Mouse (Mus musculus) intestine, embryonic 15.5 days (tissue): ENCODE measurements at regions not wholly inside any gene's neighbourhood (a gene's known extent, or its start where the extent isn't known, plus 50 kb on each side); places are given as distances from the start of the nearest gene placed in this dataset.
A peak's percentile ranks its signal among the peaks of the same experiment; 100 is the strongest.

ENCODE experiments used
- ATAC-seq: fragments of 200-750 bp; cut with Nextera tagmentation; 2 replicates; pipeline ENCODE4 v1.8.0; 2017; ENCODE audit warnings: moderate TSS enrichment, moderate library complexity
- H3K27ac ChIP-seq: fragments of 300-500 bp; sonication (generic); 2 replicates; pipeline ENCODE4 v1.5.1; 2015; ENCODE audit warnings: mild to moderate bottlenecking, inconsistent platforms
- H3K27me3 ChIP-seq: fragments of 300-500 bp; sonication (generic); replicated peaks from 2 replicates; pipeline ENCODE4 v1.6.1; 2015; ENCODE audit warnings: inconsistent platforms
- H3K36me3 ChIP-seq: fragments of 300-500 bp; sonication (generic); 2 replicates; pipeline ENCODE4 v1.6.1; 2015; ENCODE audit warnings: inconsistent platforms
- H3K4me1 ChIP-seq: fragments of 300-500 bp; sonication (generic); replicated peaks from 2 replicates; pipeline ENCODE4 v1.6.1; 2015; ENCODE audit warnings: inconsistent platforms
- H3K4me2 ChIP-seq: fragments of 300-500 bp; sonication (generic); replicated peaks from 2 replicates; pipeline ENCODE4 v1.6.1; 2015; ENCODE audit warnings: mild to moderate bottlenecking, inconsistent platforms
- H3K4me3 ChIP-seq: fragments of 300-500 bp; sonication (generic); replicated peaks from 2 replicates; pipeline ENCODE4 v1.5.1; 2015; ENCODE audit warnings: inconsistent platforms
- H3K9ac ChIP-seq: fragments of 300-500 bp; sonication (generic); 2 replicates; pipeline ENCODE4 v1.6.1; 2015; ENCODE audit warnings: inconsistent platforms
- H3K9me3 ChIP-seq: fragments of 300-500 bp; sonication (generic); 2 replicates; pipeline ENCODE4 v1.6.1; 2016; ENCODE audit warnings: inconsistent platforms
- WGBS: fragments of 180-500 bp; shearing (Covaris S2); methylation state at CpG from one replicate; pipeline ENCODE4 v1.1.7; 2015; 5-methylcytosine and 5-hydroxymethylcytosine counted together

GRCm38 (mm10) chr14:105950924-105951323 lies 54.3 kb upstream of the Spry2 start:
- no peak overlapping the region for H3K27ac ChIP-seq
- no peak overlapping the region for H3K9ac ChIP-seq
- WGBS = 88% methylated on average over 3 of the region's 3 CpGs
- H3K4me2 ChIP-seq = no peak overlapping the region
- H3K9me3 ChIP-seq = no peaks in the 10 kb centered on the region
- no peaks in the 10 kb centered on the region for H3K4me1 ChIP-seq
- no peak overlapping the region for H3K4me3 ChIP-seq
- no peaks in the 10 kb centered on the region for H3K27me3 ChIP-seq
- no peak for ATAC-seq
- H3K36me3 ChIP-seq = no peaks in the 10 kb centered on the region

- no peak for ATAC-seq
- Histone ChIP-seq H3K36me3 (no peaks in the 10 kb centered on the region), H3K4me3 (no peak overlapping the region), H3K27me3 (no peaks in the 10 kb centered on the region), H3K4me2 (no peak overlapping the region), H3K9ac (no peak overlapping the region), H3K9me3 (no peaks in the 10 kb centered on the region), H3K27ac (no peak overlapping the region), H3K4me1 (no peaks in the 10 kb centered on the region)
- WGBS = 88% methylated on average over 11 of the region's 11 CpGs
Observed at GRCm38 (mm10) chr14:105955082-105955481, 58.5 kb upstream of the Spry2 start.

- Histone ChIP-seq H3K9me3 (no peaks in the 10 kb centered on the region), H3K9ac (no peak overlapping the region), H3K4me2 (no peak overlapping the region), H3K27ac (no peak overlapping the region), H3K27me3 (no peaks in the 10 kb centered on the region), H3K36me3 (no peaks in the 10 kb centered on the region), H3K4me1 (no peaks in the 10 kb centered on the region), H3K4me3 (no peak overlapping the region)
- WGBS = 86% methylated on average over 4 of the region's 4 CpGs
- no peak for ATAC-seq
Observed at GRCm38 (mm10) chr14:105956796-105957195, 60.2 kb upstream of the Spry2 start.

GRCm38 (mm10) chr14:105958005-105958404 lies 61.4 kb upstream of the Spry2 start:
- no peak overlapping the region for H3K4me2 ChIP-seq
- H3K27ac ChIP-seq = no peak overlapping the region
- H3K4me1 ChIP-seq = no peaks in the 10 kb centered on the region
- no peaks in the 10 kb centered on the region for H3K9me3 ChIP-seq
- H3K4me3 ChIP-seq = no peak overlapping the region
- H3K27me3 ChIP-seq = no peaks in the 10 kb centered on the region
- H3K36me3 ChIP-seq = no peaks in the 10 kb centered on the region
- no peak overlapping the region for H3K9ac ChIP-seq
- ATAC-seq = no peak
- WGBS = 51% methylated on average over 7 of the region's 7 CpGs

GRCm38 (mm10) chr14:105979544-105980323 lies 83.1 kb upstream of the Spry2 start:
- ATAC-seq = peak; percentile 94
- H3K4me1 ChIP-seq = no peaks in the 10 kb centered on the region; the same call in 1 of the 2 replicates
- H3K27ac ChIP-seq = peak overlapping the region; percentile 82
- no peaks in the 10 kb centered on the region for H3K9me3 ChIP-seq
- H3K4me3 ChIP-seq = no peak overlapping the region
- H3K36me3 ChIP-seq = no peaks in the 10 kb centered on the region
- 0 out of 2 replicates have a peak overlapping the region, but pooled peaks have one; percentile 17 for H3K4me2 ChIP-seq
- H3K9ac ChIP-seq = no peak overlapping the region
- H3K27me3 ChIP-seq = no peaks in the 10 kb centered on the region
- 31% methylated on average over 15 of the region's 15 CpGs for WGBS

- 28% methylated on average over 5 of the region's 5 CpGs for WGBS
- no peak overlapping the region for H3K4me2 ChIP-seq
- no peaks in the 10 kb centered on the region for H3K36me3 ChIP-seq
Observed at GRCm38 (mm10) chr14:105980324-105980680, 83.7 kb upstream of the Spry2 start.

GRCm38 (mm10) chr14:105987341-105987882 lies 90.8 kb upstream of the Spry2 start:
- Histone ChIP-seq H3K4me3 (no peak overlapping the region), H3K9me3 (no peaks in the 10 kb centered on the region), H3K4me1 (no peaks in the 10 kb centered on the region), H3K36me3 (no peaks in the 10 kb centered on the region), H3K4me2 (no peak overlapping the region), H3K9ac (no peak overlapping the region), H3K27me3 (no peaks in the 10 kb centered on the region), H3K27ac (no peak overlapping the region)
- 95% methylated on average over 4 of the region's 4 CpGs for WGBS
- no peak for ATAC-seq

More at GRCm38 (mm10) chr14:105980324-105980680, 83.7 kb upstream of the Spry2 start:
- no peak for ATAC-seq
- Histone ChIP-seq H3K4me1 (no peaks in the 10 kb centered on the region; the same call in 1 of the 2 replicates), H3K4me3 (no peak overlapping the region), H3K27ac (peak overlapping the region; percentile 82; the same call in 1 of the 2 replicates), H3K9me3 (no peaks in the 10 kb centered on the region), H3K9ac (no peak overlapping the region), H3K27me3 (no peaks in the 10 kb centered on the region)

GRCm38 (mm10) chr14:105988738-105989137 lies 92.1 kb upstream of the Spry2 start:
- H3K4me2 ChIP-seq = no peak overlapping the region
- no peak overlapping the region for H3K9ac ChIP-seq
- no peaks in the 10 kb centered on the region for H3K4me1 ChIP-seq
- no peak overlapping the region for H3K4me3 ChIP-seq
- no peak overlapping the region for H3K27ac ChIP-seq
- no peak for ATAC-seq
- H3K27me3 ChIP-seq = no peaks in the 10 kb centered on the region
- H3K36me3 ChIP-seq = no peaks in the 10 kb centered on the region
- no peaks in the 10 kb centered on the region for H3K9me3 ChIP-seq

GRCm38 (mm10) chr14:105993124-105993523 lies 96.5 kb upstream of the Spry2 start:
- no peaks in the 10 kb centered on the region for H3K9me3 ChIP-seq
- no peak for ATAC-seq

GRCm38 (mm10) chr14:105999801-106000200 lies 103.2 kb upstream of the Spry2 start:
- 53% methylated on average over 6 of the region's 6 CpGs for WGBS
- H3K9ac ChIP-seq = no peak overlapping the region
- H3K4me2 ChIP-seq = no peak overlapping the region
- no peak overlapping the region for H3K27ac ChIP-seq
- H3K36me3 ChIP-seq = no peaks in the 10 kb centered on the region
- H3K9me3 ChIP-seq = no peaks in the 10 kb centered on the region
- no peak overlapping the region for H3K4me3 ChIP-seq
- H3K4me1 ChIP-seq = no peaks in the 10 kb centered on the region
- ATAC-seq = no peak
- no peaks in the 10 kb centered on the region for H3K27me3 ChIP-seq

More at GRCm38 (mm10) chr14:105993124-105993523, 96.5 kb upstream of the Spry2 start:
- Histone ChIP-seq H3K4me3 (no peak overlapping the region), H3K27ac (no peak overlapping the region), H3K4me1 (no peaks in the 10 kb centered on the region), H3K36me3 (no peaks in the 10 kb centered on the region), H3K4me2 (no peak overlapping the region), H3K9ac (no peak overlapping the region), H3K27me3 (no peaks in the 10 kb centered on the region)
- WGBS = 36% methylated on average over 3 of the region's 3 CpGs

GRCm38 (mm10) chr14:106007769-106008168 lies 98.2 kb upstream of the Trim52 start:
- Histone ChIP-seq H3K4me3 (no peak overlapping the region), H3K9ac (no peak overlapping the region), H3K27me3 (no peaks in the 10 kb centered on the region), H3K9me3 (no peaks in the 10 kb centered on the region), H3K4me1 (no peaks in the 10 kb centered on the region), H3K27ac (no peak overlapping the region), H3K36me3 (no peaks in the 10 kb centered on the region), H3K4me2 (no peak overlapping the region)
- WGBS = 78% methylated on average over 2 of the region's 2 CpGs
- ATAC-seq = no peak

- Histone ChIP-seq H3K4me1 (no peaks in the 10 kb centered on the region), H3K9me3 (no peaks in the 10 kb centered on the region), H3K36me3 (no peaks in the 10 kb centered on the region), H3K4me3 (no peak overlapping the region), H3K9ac (no peak overlapping the region), H3K4me2 (no peak overlapping the region), H3K27ac (no peak overlapping the region), H3K27me3 (no peaks in the 10 kb centered on the region)
- ATAC-seq = no peak
- 56% methylated on average over 3 of the region's 3 CpGs for WGBS
Observed at GRCm38 (mm10) chr14:106008951-106009350, 97.0 kb upstream of the Trim52 start.

GRCm38 (mm10) chr14:106010961-106011360 lies 95.0 kb upstream of the Trim52 start:
- no peaks in the 10 kb centered on the region for H3K27me3 ChIP-seq
- H3K9me3 ChIP-seq = no peaks in the 10 kb centered on the region
- no peaks in the 10 kb centered on the region for H3K4me1 ChIP-seq
- whole genome bisulfite sequencing = 84% methylated on average over 6 of the region's 6 CpGs
- H3K4me2 ChIP-seq = no peak overlapping the region
- H3K27ac ChIP-seq = no peak overlapping the region
- ATAC-seq = no peak
- no peak overlapping the region for H3K9ac ChIP-seq
- H3K4me3 ChIP-seq = no peak overlapping the region
- H3K36me3 ChIP-seq = no peaks in the 10 kb centered on the region
